Mouse (Mus musculus) embryo, embryonic 11.5 days (tissue): Measurements from ENCODE around the gene Cers5.
"Not testable (repeated sequence)": the region's sequence is repeated elsewhere in the genome, so short reads cannot be mapped to it uniquely, and the experiment has no call there.

Experiments
- DNase-seq: peaks from one replicate; pipeline ENCODE4 v3.0.0-alpha.2; 2012; ENCODE audit warnings: low read depth, low spot score

Gene Cers5

GRCm38 (mm10) chr15:99790464-99790863 lies 17.8 kb upstream of the Cers5 start:
- no peak for DNase-seq

DNA sequence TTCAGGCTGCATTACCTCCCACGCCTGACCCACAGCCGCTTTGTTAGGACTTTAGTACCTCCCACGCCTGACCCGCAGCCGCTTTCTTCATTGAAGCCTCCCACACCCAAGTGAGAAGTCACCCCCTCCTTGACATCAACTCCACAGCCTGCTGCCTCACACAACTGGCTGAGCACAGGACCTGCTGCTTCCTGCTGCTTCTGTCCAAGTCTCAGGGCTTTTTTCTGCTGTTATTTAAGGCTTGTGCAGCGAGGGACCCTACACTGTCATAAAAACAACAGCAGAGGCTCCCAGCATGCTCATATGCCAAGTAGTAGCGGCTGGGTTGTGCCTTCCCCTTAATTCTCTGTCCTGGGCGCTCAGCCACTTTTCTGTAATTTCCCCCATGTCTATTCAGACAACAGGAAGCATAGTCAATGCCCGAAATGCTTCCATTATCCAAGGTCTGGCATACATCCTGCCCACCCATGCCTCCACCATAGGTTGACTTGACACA lies 15.0 kb upstream of the Cers5 start:
- DNase-seq, result no peak

- no peak for DNase-seq
Measured at GRCm38 (mm10) chr15:99778677-99779335, 6.1 kb upstream of the Cers5 start.

DNA sequence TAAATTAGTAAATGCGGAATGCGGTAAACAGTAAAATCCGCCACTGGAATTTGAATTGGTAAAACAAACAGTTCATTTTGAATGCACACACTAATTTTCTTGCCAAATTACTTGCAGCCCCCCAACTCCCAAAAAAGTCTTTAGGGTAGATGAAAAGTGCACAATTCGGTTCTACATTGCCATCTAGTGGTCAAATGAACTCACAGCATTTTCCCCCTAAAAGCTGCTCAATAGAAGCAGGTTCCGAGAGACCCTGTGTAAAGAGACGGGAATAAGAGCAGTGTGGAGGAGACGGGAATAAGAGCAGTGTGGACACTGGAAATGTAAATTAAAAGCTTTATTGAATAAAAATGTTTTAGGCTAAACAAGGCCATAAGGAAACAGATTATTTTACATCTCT lies 5.5 kb upstream of the Cers5 start:
- no peak for DNase-seq

DNA sequence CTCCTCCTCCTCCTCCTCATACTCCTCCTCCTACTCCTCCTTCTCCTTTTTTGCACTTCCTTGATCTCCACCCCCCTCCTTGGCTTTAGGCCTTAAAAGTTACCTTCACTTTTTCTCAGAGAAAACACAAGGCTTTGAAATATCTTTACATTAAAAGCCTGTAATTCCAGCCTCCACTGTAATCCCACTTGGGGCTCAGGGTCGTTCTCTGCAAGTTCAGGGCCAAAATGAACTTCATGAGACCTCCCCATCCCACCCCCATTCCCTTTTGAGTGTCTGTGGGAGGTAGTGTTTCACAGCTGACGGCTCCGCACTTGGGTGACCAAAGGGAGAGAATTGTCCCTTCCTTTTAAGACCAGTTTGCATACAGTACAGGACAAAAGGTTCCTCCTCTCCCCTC lies 240 bp upstream of the Cers5 start:
- DNase-seq, result no peak

DNA sequence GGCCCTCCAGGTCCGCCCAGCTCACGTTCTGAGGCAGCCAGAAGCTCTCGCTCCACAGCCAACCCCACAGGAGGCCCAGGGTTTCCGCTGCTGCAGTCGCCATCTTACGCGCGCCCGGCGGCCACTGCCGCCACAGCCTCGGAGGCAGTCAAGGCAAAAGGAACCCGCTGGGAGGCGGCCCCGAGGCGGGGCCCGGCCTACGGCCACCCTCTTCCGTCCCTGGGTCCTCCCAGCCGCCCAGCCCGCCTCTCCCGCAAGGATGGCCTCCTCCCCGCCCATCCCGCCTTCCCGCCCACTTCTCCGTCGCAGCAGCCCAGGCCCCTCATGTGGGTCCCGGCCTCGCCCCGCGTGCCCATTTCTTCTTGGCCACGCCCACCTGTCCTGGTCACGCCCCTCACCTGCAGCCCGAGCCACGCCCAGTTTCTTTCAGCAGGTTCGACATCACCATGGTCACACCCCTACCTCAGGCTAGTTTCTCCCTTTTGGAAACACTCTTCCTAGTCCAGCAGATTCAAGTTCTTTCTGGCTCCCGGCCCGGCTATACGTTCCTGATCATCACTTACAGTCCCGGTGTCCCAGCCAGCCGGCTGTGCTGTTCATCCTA lies 306 bp downstream of the Cers5 start:
- peak; percentile 77 for DNase-seq

DNA sequence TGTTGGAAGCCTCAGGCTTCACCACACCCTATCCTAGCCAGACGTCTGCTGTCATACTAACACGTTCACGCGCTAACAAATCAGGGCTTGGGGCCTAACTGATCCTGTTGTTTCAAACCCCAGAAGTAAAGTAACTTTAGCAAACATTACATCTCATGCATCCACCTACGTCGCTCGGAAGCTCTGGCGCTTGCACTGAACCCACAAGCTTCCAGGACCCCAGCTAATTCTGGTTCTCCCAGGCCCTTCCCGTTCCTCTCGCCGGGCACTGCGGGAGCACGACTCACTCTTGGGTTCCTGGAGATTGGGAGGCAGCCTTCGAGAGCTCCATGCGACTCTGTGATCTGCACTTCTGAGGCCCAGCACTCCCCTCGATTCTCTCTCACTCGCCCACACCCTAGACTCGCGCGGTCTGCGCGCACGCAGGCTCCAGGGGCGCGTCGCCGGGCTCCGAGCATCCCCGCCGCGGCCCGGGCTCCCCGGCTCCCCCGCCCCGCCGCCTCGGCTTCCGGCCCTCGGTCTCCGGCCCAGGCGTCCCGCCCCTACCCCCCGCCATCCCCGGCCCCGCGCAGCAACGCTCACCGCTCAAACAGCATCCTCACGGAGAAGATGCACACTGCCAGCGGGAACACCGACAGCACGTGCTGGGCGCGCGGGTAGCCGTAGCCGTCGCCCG lies 946 bp downstream of the Cers5 start:
- no peak for DNase-seq

- DNase-seq, result no peak
Measured at GRCm38 (mm10) chr15:99771004-99771500, 1.6 kb downstream of the Cers5 start.

GRCm38 (mm10) chr15:99768761-99769160 lies 3.9 kb downstream of the Cers5 start:
- no peak for DNase-seq

GRCm38 (mm10) chr15:99767467-99767866 lies 5.2 kb downstream of the Cers5 start:
- no peak for DNase-seq

GRCm38 (mm10) chr15:99754204-99754603 lies 18.5 kb downstream of the Cers5 start:
- no peak for DNase-seq

DNA sequence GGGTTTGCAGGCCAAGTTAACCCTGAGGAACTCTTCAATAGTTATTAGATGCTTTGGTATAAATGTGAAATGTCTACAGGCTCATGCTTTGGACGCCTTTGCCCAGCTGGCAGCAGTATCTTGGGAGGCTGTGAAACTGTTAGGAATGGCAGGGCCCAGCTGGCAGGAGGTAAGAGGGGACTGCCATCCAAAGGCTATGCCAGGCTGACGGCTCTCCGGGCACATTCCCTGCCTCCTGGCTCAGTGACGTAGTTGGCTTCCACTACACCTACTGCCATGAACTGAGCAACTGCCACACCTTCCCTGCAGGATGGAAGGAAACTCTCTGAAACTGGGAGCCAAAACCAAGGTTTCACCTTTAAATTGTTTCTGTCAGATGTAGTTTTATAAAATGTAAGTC lies 32.5 kb downstream of the Cers5 start:
- DNase-seq, result no peak

DNA sequence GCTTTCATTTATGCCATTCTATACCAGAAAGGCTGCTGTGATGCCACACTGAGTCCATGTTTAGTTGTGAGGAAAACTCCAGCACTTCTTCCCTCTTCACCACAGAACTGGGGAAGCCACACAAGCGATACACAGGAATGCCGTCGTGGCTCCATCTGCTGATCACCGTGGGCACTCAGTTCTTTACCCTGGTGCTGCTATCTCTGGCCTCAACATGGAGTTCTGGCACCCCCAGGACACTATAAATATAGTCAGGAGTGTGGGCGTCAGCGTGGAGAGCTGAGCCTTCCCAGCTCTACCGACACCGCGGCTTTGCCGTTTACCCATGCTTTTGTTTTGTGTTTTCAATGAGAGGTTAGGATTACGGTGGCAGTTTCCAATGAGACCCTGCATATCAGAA lies 36.0 kb downstream of the Cers5 start:
- no peak for DNase-seq

GRCm38 (mm10) chr15:99735631-99736030 lies 37.1 kb downstream of the Cers5 start:
- no peak for DNase-seq

- DNase-seq, result no peak
Measured at GRCm38 (mm10) chr15:99733186-99733585, 39.5 kb downstream of the Cers5 start.

GRCm38 (mm10) chr15:99731678-99732077 lies 41.0 kb downstream of the Cers5 start:
- DNase-seq, result no peak

- no peak for DNase-seq
Measured at GRCm38 (mm10) chr15:99731167-99731566, 41.5 kb downstream of the Cers5 start.

- DNase-seq, result no peak
Measured at GRCm38 (mm10) chr15:99729056-99729783, 43.5 kb downstream of the Cers5 start.

- no peak for DNase-seq
Measured at GRCm38 (mm10) chr15:99728211-99728610, 44.5 kb downstream of the Cers5 start.

GRCm38 (mm10) chr15:99727525-99727924 lies 45.2 kb downstream of the Cers5 start:
- no peak for DNase-seq

GRCm38 (mm10) chr15:99727039-99727438 lies 45.6 kb downstream of the Cers5 start:
- DNase-seq, result not testable (repeated sequence)

GRCm38 (mm10) chr15:99726549-99726948 lies 46.1 kb downstream of the Cers5 start:
- no peak for DNase-seq
